Mouse (Mus musculus) stomach, postnatal 0 days (tissue): ENCODE data around the gene Mier2. TPM values are rescaled to one million over a fixed set of nuclear protein-coding genes. Genes with fewer than 3 reads are reported as not detected.
A peak's percentile ranks its signal among the peaks of the same experiment; 100 is the strongest.

Source experiments
- ATAC-seq: fragments of 200-750 bp; cut with Nextera tagmentation; 2 replicates; pipeline ENCODE4 v1.8.0; 2017; ENCODE audit not compliant: low FRiP score, low TSS enrichment
- DNase-seq: peaks from one replicate; pipeline ENCODE4 v3.0.0-alpha.2; 2016; ENCODE audit warnings: low spot score
- H3K27ac ChIP-seq: fragments of 300-500 bp; sonication (generic); replicated peaks from 2 replicates; pipeline ENCODE4 v1.5.1; 2014; ENCODE audit warnings: mild to moderate bottlenecking, control low read depth
- H3K27me3 ChIP-seq: fragments of 300-500 bp; sonication (generic); 2 replicates; pipeline ENCODE4 v1.6.1; 2014; ENCODE audit warnings: low read length; ENCODE audit not compliant: control insufficient read depth, insufficient read depth
- H3K36me3 ChIP-seq: fragments of 300-500 bp; sonication (generic); 2 replicates; pipeline ENCODE4 v1.6.1; 2014; ENCODE audit warnings: low read length, mixed read lengths; ENCODE audit not compliant: control insufficient read depth, insufficient read depth
- H3K4me1 ChIP-seq: fragments of 300-500 bp; sonication (generic); replicated peaks from 2 replicates; pipeline ENCODE4 v1.6.1; 2014; ENCODE audit warnings: antibody characterized with exemption; ENCODE audit not compliant: control insufficient read depth, insufficient read depth
- H3K4me2 ChIP-seq: fragments of 300-500 bp; sonication (generic); replicated peaks from 2 replicates; pipeline ENCODE4 v1.6.1; 2014; ENCODE audit warnings: low read depth, mild to moderate bottlenecking, control low read depth, moderate library complexity
- H3K4me3 ChIP-seq: fragments of 300-500 bp; sonication (generic); 2 replicates; pipeline ENCODE4 v1.5.1; 2014; ENCODE audit warnings: low read depth, low read length, control low read depth
- H3K9ac ChIP-seq: fragments of 300-500 bp; sonication (generic); 2 replicates; pipeline ENCODE4 v1.6.1; 2014; ENCODE audit warnings: mild to moderate bottlenecking, low read length, control low read depth, mixed read lengths
- H3K9me3 ChIP-seq: fragments of 300-500 bp; sonication (generic); 2 replicates; pipeline ENCODE4 v1.6.1; 2016; ENCODE audit warnings: low read length; ENCODE audit not compliant: control insufficient read depth
- CTCF ChIP-seq: IDR thresholded peaks from 2 replicates; pipeline ENCODE4 v1.5.1; 2016; ENCODE audit warnings: antibody characterized with exemption, low read depth, mild to moderate bottlenecking, moderate library complexity
- EP300 ChIP-seq: optimal IDR thresholded peaks from 2 replicates; pipeline ENCODE3; 2016; ENCODE audit warnings: antibody characterized with exemption
- WGBS: fragments of 180-500 bp; shearing (Covaris S2); extraction: QIAGEN DNeasy Blood & Tissue Kit; methylation state at CpG from one replicate; pipeline ENCODE4 v1.1.7; 2014; 5-methylcytosine and 5-hydroxymethylcytosine counted together
- polyA plus RNA-seq: library from polyadenylated mRNA; unstranded; fragments of >200 nt; fragmentation: Nextera tagmentation; extraction: Ambion mirVana; gene quantifications from 2 replicates; pipeline ENCODE4 v1.2.1, GENCODE M21; 2015

Mier2 gene
- polyA plus RNA-seq, 1 experiment from 2014 or later: 24.0 TPM

- DNase-seq: peak; percentile 12
- no peak for ATAC-seq
- WGBS: 87% methylated on average over 12 of the region's 12 CpGs
These were observed 28.1 kb downstream of the Mier2 start for GRCm38 (mm10) chr10:79526661-79527452.

GRCm38 (mm10) chr10:79525456-79526325 lies 29.3 kb downstream of the Mier2 start:
- H3K36me3 ChIP-seq: no peaks in the 10 kb centered on the region
- DNase-seq (peak; percentile 12), ATAC-seq (no peak)
- 87% methylated on average over 8 of the region's 8 CpGs for WGBS
- no peak for TF ChIP-seq CTCF
- no peak overlapping the region for H3K4me3 ChIP-seq
- no peaks in the 10 kb centered on the region for H3K9me3 ChIP-seq
- H3K27me3 ChIP-seq: no peaks in the 10 kb centered on the region
- H3K9ac ChIP-seq: no peak overlapping the region
- no peaks in the 10 kb centered on the region for H3K4me1 ChIP-seq
- H3K27ac ChIP-seq: no peak overlapping the region
- H3K4me2 ChIP-seq: no peak overlapping the region

More at GRCm38 (mm10) chr10:79526661-79527452, 28.1 kb downstream of the Mier2 start:
- H3K4me3 ChIP-seq: no peak overlapping the region
- H3K9ac ChIP-seq: no peak overlapping the region
- no peaks in the 10 kb centered on the region for H3K36me3 ChIP-seq
- H3K27ac ChIP-seq: no peak overlapping the region
- TF ChIP-seq EP300 (no peak), CTCF (no peak)
- H3K4me1 ChIP-seq: no peaks in the 10 kb centered on the region
- H3K4me2 ChIP-seq: no peak overlapping the region
- no peaks in the 10 kb centered on the region for H3K27me3 ChIP-seq
- H3K9me3 ChIP-seq: no peaks in the 10 kb centered on the region

- Histone ChIP-seq H3K36me3 (no peaks in the 10 kb centered on the region), H3K27ac (no peak overlapping the region), H3K9ac (no peak overlapping the region), H3K9me3 (no peaks in the 10 kb centered on the region), H3K4me3 (no peak overlapping the region), H3K27me3 (no peaks in the 10 kb centered on the region), H3K4me2 (no peak overlapping the region), H3K4me1 (no peaks in the 10 kb centered on the region)
- ATAC-seq (no peak), DNase-seq (no peak)
- 88% methylated on average over 1 of the region's 1 CpGs for WGBS
- no peak for TF ChIP-seq EP300
- TF ChIP-seq CTCF: no peak
These were observed 30.6 kb downstream of the Mier2 start for GRCm38 (mm10) chr10:79524433-79524832.

- WGBS: 66% methylated on average over 2 of the region's 2 CpGs
- no peak for ATAC-seq
These were observed 48.3 kb downstream of the Mier2 start for GRCm38 (mm10) chr10:79506709-79507108.

GRCm38 (mm10) chr10:79502830-79503644 lies 52.0 kb downstream of the Mier2 start:
- ATAC-seq (no peak), DNase-seq (no peak)
- 61% methylated on average over 6 of the region's 6 CpGs for WGBS
- TF ChIP-seq CTCF (peak; percentile 56), EP300 (no peak)
- Histone ChIP-seq H3K9ac (no peak overlapping the region), H3K4me2 (no peak overlapping the region), H3K36me3 (no peaks in the 10 kb centered on the region), H3K27me3 (no peaks in the 10 kb centered on the region), H3K4me3 (no peak overlapping the region), H3K27ac (no peak overlapping the region), H3K9me3 (no peaks in the 10 kb centered on the region), H3K4me1 (no peaks in the 10 kb centered on the region)

More at GRCm38 (mm10) chr10:79506709-79507108, 48.3 kb downstream of the Mier2 start:
- Histone ChIP-seq H3K36me3 (no peaks in the 10 kb centered on the region), H3K4me1 (no peaks in the 10 kb centered on the region), H3K9me3 (no peaks in the 10 kb centered on the region), H3K27me3 (no peaks in the 10 kb centered on the region), H3K27ac (no peak overlapping the region), H3K9ac (no peak overlapping the region), H3K4me3 (no peak overlapping the region), H3K4me2 (no peak overlapping the region)
- no peak for DNase-seq
- TF ChIP-seq CTCF (no peak), EP300 (no peak)
